Mouse (Mus musculus): Measurements from ENCODE around the gene Gatb.

DNA sequence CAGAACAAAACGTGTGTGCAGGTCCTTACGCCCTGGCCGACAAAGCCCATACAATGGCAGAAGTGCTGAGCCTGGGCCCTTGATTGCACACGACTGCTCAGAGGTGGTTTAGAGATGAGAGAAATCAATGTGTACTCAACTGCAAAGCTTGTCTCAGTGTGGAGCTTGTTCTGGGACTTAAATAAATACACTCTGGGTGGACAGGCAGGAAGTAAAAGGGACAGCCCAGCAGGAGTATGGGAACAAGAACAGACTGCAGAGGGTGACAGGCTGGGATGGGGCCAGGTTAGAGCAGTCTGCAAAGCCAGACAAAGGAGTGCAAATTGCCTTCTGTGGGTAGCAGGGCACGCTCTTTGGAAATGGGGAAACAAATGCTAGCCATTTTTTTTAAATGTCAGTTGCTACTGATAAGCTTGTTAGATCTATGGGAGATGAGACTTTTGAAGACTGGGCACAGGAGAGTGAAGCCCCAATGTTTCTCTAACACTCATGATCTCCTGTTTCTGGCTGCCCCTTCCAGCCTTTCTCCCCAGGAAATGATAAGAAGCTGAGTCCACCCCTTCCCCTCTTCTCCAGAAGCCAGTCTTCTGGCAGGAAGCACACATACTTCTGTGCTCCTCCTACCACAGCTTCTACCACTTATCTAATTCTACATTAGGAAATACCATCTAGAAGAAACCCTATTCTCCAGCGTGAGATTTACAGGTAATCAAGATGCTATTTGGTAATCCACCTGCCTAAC lies 129.4 kb downstream of the Gatb start:
- TF ChIP-seq CTCF (IDR thresholded peaks at IDR 0.05; ENCODE audit: low read depth, low read length) (no peak), GATA1 (IDR thresholded peaks at IDR 0.05; ENCODE audit: borderline replicate concordance, low read length) (no peak), TAL1 (conservative IDR thresholded peaks at IDR 0.05; ENCODE audit: low read depth, low read length) (no peak)
